Mouse (Mus musculus) induced T-regulatory cell, adult 2 months (primary cell): Measurements from ENCODE around the gene Tctex1d1.

Experiments
- DNase-seq: peaks from one replicate; pipeline ENCODE4 v3.0.0-alpha.2; 2012; ENCODE audit warnings: low read depth

Gene Tctex1d1

DNA sequence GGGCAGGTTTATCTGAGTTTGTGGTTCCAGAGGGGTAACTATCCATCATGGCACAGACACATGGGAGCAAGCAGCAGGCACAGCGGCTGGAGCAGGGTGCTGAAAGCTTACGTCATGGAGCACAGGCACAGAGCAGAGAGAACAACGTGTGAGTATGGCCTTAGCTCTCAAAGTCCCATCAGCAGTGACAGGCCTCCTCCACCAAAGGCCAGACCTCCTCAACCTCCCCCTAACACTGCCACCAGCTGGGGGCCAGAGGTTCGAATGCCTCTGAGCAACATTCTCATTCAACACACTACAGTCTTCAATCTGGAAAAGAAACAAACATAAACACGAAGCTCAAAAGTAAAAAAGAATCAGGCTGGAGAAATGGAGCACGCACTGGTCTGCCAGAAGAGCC, 10.1 kb downstream of the Tctex1d1 start:
- peak; percentile 25 for DNase-seq

- DNase-seq: peak; percentile 79
Measured at GRCm38 (mm10) chr4:102989391-102989790, 11.0 kb downstream of the Tctex1d1 start.

- no peak for DNase-seq
Measured at GRCm38 (mm10) chr4:102990016-102990415, 11.6 kb downstream of the Tctex1d1 start.

DNA sequence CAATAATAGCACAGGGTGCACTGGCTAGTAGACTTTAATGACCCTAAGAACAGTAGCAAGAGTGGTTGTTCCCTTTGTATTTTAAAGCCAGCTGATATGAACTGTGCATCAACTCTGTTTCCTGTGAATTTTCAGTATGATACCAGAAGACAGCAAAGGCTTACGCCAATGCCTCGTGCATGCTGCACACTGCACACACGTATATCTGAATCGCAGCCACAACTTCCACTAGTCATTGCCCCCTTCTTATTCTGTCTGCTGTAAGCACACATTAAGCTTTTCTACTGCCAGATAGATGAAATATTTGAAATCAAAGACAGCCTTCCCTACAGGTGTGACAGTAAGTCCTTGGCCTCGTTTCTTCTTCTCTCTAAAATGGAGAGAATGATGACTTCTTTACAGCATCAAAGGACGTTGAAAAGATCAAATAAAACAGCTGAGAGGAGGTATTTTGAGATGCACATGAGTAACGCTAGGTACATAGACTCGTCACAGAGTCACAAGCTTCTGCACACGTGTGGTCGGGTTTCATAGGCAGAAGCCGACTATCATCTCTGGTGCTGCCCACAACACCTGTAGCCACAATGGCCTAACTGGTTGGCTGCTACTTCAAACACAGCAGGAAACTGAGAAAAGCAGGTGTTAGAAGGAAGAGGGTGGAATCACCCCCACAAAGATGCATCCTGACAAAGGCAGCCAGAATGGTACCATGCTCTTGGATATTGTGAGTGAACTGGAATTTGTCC, 12.4 kb downstream of the Tctex1d1 start:
- peak; percentile 72 for DNase-seq

- DNase-seq: no peak
Measured at GRCm38 (mm10) chr4:102991685-102992084, 13.3 kb downstream of the Tctex1d1 start.

GRCm38 (mm10) chr4:103004681-103005080, 26.3 kb downstream of the Tctex1d1 start:
- DNase-seq: no peak

DNA sequence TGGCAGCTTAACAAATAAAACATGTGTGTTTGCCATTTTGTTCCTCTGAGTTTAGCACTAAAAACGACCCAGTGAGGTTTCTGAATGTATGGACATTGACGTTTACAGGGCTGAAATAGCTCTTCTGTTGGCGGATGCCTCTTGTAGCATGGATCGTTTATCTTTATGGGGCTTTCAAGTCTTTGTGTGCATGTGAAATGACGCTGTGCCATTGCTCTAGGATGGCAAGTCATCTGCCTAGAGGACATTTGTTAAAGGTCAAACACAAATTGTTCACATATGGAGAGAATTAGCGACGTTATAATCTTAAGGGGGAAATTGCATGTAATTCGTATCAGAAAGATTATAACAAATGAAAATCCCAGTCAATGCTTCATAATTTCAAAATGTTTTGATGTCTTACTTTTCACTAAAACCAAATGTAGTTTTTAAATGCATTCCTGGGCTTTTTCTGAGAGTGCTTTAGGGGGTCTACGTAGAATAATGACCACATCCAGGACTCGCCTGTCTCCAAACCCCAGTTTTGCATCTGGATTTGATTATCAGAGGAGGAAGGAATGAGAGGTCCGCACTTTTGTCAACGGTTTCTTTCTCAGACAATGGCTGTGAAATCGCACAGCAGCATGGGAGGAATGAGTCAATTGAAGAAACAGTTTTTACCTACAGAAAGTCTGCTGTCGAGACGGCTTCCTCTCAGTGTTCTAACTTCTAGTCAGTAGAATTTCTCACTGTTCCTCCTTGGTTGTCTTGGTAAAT, 27.0 kb downstream of the Tctex1d1 start:
- peak; percentile 27 for DNase-seq

GRCm38 (mm10) chr4:103006266-103006665, 27.9 kb downstream of the Tctex1d1 start:
- DNase-seq: no peak

- DNase-seq: peak; percentile 67
Measured at GRCm38 (mm10) chr4:103006943-103007418, 28.6 kb downstream of the Tctex1d1 start.

GRCm38 (mm10) chr4:103010734-103011133, 32.3 kb downstream of the Tctex1d1 start:
- DNase-seq: no peak

DNA sequence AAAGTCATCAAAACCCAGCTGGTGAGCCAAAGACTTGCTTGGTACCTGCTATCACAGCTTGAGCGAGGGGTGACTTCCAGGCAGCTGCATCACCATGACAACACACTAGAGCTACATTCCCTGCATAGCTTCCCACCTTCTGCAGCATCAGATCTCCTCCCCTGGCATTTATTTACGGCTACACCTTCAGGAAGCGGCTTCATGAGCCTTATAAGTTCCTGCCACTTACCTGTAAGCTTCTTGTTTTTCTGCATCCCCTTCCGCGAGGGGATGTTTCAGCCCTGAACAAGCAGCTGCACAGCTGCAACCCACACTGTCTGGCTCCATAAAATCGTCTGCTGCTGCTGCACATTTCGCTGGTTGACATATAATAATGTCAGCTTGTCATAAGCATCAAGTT, 33.4 kb downstream of the Tctex1d1 start:
- no peak for DNase-seq

DNA sequence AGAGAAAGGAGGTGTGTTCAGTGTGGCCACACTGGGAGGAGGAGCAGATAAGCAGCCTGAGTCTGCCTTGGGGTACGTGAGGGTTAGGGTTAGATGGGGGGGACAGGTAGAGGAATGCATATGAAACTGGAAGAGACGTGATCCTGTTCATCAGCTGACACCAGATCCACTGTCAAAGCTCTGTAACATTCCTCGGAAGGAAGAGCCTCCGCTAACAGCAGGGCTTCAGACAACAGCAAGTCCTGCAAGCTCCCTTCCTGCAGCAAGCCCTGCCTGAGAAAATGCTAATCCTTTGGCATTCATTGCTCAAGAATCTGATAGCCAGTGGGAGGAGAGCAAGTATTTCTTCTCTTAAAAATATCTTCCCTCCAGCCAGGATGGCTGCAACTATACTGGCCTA, 35.1 kb downstream of the Tctex1d1 start:
- DNase-seq: no peak

GRCm38 (mm10) chr4:103026621-103027020, 48.2 kb downstream of the Tctex1d1 start, which contains the start of gene Insl5:
Gene Insl5, minus strand, starts transcription at chr4:103026842.
- DNase-seq: no peak

DNA sequence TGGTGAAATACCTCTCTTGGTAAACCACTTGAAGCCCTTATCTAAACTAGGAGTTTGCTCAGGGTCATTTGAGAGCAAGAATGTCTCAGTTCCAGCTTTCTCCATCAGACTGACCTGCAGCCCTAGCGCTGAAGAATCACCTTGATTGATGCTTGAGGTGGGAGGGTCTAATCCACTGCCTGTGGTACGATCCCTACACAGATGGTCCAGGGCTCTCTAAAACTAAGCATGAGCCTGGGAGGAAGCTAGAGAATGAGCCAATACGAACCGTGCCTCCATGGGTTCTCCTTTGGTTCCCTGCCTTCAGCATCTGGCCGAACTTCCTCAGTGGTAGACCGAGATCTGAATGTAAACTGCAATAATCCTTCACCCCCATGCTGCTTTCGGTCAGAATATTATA, 49.3 kb downstream of the Tctex1d1 start:
- no peak for DNase-seq

DNA sequence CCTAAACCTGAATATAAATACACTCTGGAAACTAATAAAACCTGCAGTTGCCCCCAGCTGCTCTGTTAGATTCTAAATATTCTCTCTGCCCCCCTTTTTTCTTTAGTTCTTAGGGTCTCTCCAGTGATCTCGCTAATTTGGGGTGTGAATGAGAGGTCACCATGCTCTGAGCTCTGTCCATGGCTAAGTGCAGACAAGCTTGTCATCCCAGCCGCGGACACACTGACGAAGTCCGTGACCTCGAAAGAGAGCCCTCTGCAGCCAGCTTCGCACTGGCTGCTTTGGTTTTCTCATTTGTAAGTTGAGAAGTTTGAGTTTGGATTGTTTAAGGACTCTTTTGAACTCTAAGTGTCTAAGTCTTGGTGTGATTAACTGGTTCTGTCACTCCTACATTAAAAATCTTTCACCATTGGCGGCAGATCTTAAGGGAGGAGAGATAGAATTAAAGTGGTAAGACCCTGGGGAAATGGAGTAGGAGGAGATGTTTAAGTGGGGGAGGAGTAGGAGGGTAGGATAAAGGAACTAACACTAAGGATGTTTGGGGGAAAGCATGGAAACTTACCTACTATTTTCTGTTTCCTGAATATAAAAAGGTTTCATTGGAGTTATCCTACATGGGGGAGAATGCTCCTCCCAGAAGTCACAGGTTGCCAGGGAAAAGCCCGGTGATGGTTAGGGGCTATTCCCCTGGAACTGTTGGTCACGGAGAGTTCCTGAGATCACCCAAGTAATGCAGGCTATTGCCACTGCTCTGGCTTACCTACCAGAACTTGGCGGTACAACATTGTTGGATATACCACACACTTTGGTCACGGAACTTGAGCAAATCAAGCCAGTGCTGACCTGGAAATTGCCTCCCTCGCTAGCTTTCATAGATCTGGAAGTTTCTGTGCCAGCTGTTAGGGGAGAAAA, 50.0 kb downstream of the Tctex1d1 start:
- DNase-seq: no peak

- DNase-seq: peak; percentile 6
Measured at GRCm38 (mm10) chr4:103039103-103039837, 60.9 kb downstream of the Tctex1d1 start.

DNA sequence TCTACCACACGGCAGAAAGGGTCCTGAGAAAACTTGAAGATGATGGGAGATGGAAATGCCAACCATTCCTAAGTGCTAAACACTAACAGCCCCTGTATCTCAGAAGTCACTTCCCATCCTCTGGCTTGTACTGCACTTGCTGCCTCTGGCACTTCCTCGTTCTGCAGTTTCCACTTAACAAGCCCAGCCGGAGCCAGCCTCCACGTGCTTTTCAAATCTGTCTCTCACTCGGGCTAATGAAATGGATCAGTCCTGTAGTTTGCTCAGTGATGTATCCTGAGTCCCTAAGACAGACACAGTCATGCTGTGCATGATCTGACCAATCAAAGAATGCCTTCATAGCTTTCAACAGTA, 61.4 kb downstream of the Tctex1d1 start:
- no peak for DNase-seq

DNA sequence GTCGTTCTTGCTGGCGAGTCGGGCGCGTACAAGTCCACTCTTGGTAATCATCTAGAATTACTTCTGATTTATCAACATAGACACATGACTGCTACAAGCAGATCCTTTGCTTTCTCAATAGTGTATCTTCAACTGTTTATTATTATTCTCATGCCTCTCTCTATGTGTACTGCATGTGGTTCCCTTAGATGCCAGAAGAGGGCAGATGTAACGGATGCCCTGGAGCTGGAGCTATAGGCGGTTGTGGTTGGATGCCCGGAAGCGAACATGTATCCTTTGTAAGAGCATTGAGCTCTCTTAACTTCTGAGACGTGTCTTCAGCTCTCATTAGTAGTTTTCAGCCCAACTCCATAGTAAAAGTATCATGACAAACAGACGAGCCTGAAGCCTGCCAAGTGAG, 64.6 kb downstream of the Tctex1d1 start:
- DNase-seq: peak; percentile 33

DNA sequence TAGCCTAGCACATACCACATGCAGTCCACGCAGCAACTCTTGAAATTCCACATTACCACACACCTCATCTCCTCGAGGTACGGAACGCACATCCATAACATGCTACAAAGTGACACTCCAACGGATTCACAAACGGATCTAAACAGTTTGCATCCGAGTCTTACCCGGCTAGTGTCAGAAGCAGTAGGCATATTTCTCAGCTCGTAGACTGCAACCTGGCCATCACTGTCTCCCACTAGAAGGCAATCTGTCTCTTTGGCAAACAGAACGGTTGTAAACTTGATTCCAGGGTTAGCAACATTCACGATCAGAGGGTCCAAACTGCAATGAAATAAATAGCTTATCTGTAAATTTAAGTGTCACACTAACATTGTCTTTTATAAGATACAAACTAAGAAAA, 69.6 kb downstream of the Tctex1d1 start:
- no peak for DNase-seq
